Mouse (Mus musculus) kidney, postnatal 0 days (tissue): ENCODE data around the gene Sim2. TPM values are rescaled to one million over a fixed set of nuclear protein-coding genes. Genes with fewer than 3 reads are reported as not detected.
A peak's percentile ranks its signal among the peaks of the same experiment; 100 is the strongest.

Source experiments
- ATAC-seq: fragments of 200-750 bp; cut with Nextera tagmentation; replicated peaks from 2 replicates; pipeline ENCODE4 v1.8.0; 2017; ENCODE audit warnings: low read depth, moderate number of reproducible peaks, moderate TSS enrichment, moderate library complexity; ENCODE audit not compliant: low FRiP score
- DNase-seq: peaks from one replicate; pipeline ENCODE4 v3.0.0-alpha.2; 2016; ENCODE audit warnings: low spot score
- H3K27ac ChIP-seq: fragments of 300-500 bp; sonication (generic); 2 replicates; pipeline ENCODE4 v1.5.1; 2014; ENCODE audit warnings: mild to moderate bottlenecking
- H3K27me3 ChIP-seq: fragments of 300-500 bp; sonication (generic); 2 replicates; pipeline ENCODE4 v1.6.1; 2014; ENCODE audit warnings: low read length, mixed read lengths; ENCODE audit not compliant: insufficient read depth
- H3K36me3 ChIP-seq: fragments of 300-500 bp; sonication (generic); 2 replicates; pipeline ENCODE4 v1.6.1; 2014; ENCODE audit warnings: low read length, mixed read lengths; ENCODE audit not compliant: insufficient read depth
- H3K4me1 ChIP-seq: fragments of 300-500 bp; sonication (generic); replicated peaks from 2 replicates; pipeline ENCODE4 v1.6.1; 2014; ENCODE audit warnings: antibody characterized with exemption, low read length, mixed read lengths; ENCODE audit not compliant: insufficient read depth
- H3K4me2 ChIP-seq: fragments of 300-500 bp; sonication (generic); 2 replicates; pipeline ENCODE4 v1.6.1; 2014; ENCODE audit warnings: mild to moderate bottlenecking, low read length, moderate library complexity, mixed read lengths
- H3K4me3 ChIP-seq: fragments of 300-500 bp; sonication (generic); replicated peaks from 2 replicates; pipeline ENCODE4 v1.5.1; 2014; ENCODE audit warnings: low read depth, low read length
- H3K9ac ChIP-seq: fragments of 300-500 bp; sonication (generic); 2 replicates; pipeline ENCODE4 v1.6.1; 2014; ENCODE audit warnings: low read depth, low read length
- H3K9me3 ChIP-seq: fragments of 300-500 bp; sonication (generic); replicated peaks from 2 replicates; pipeline ENCODE4 v1.6.1; 2016; ENCODE audit warnings: low read length, inconsistent platforms, mixed read lengths
- CTCF ChIP-seq: IDR thresholded peaks from 2 replicates; pipeline ENCODE4 v1.5.1; 2016; ENCODE audit warnings: antibody characterized with exemption, low read depth, mild to moderate bottlenecking, moderate library complexity
- WGBS: fragments of 180-500 bp; shearing (Covaris S2); extraction: QIAGEN DNeasy Blood & Tissue Kit; methylation state at CpG from one replicate; pipeline ENCODE4 v1.1.7; 2014; 5-methylcytosine and 5-hydroxymethylcytosine counted together
- polyA plus RNA-seq: library from polyadenylated mRNA; unstranded; fragments of >200 nt; fragmentation: Nextera tagmentation; extraction: Ambion mirVana; gene quantifications from 2 replicates; pipeline ENCODE4 v1.2.1, GENCODE M21; 2015

The Sim2 gene
- polyA plus RNA-seq, 1 experiment from 2014 or later: 3.0 TPM

DNA sequence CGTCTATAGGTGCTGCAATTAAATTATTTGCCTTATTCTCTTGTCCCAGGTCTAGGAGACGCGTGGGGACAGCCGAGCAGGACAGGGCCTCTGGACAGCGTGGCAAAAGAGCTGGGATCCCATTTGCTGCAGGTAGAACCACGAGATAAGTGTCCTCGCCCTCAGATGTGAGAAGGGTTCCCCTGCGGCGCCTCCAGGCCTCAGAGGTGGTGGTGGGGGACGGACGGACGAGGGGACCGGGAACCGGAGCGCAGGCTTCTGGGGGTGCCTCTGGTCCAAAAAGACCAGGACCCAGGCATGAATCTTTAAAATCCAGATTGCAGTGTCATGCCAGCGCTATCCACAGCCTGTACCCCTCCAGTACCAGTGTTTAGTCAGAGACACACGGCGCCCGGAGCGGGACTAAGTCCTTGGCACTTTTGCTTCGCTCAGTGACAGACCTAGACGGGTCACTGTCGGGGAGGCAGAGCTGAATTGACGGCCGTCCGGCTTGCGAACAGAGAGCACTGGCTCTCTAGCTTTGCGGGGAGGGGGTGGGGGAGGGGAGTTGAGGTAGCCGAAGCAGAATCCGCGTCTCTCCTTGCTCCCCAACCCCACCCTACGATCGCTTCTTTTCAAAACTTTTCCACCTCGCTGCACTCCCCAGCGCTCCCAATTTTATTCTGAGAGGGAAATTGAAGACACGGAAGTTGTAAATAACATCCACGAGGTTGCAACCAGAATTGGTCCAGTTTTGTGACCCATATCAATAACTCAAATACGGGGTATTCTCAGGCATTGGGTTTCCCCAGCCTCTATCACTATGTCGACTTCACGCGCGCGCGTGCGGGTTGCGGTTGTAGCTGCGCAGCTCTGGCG is 9.7 kb downstream of the Sim2 start:
- ATAC-seq: no peak
- Histone ChIP-seq H3K27ac (no peak overlapping the region), H3K4me1 (peaks cover 5% of the 10 kb centered on the region; the same call in 1 of the 2 replicates), H3K36me3 (no peaks in the 10 kb centered on the region), H3K4me2 (no peak overlapping the region; the same call in 1 of the 2 replicates), H3K4me3 (no peak overlapping the region), H3K9ac (no peak overlapping the region), H3K9me3 (no peaks in the 10 kb centered on the region), H3K27me3 (peaks cover 76% of the 10 kb centered on the region)
- no peak for TF ChIP-seq CTCF
- DNase-seq: no peak
- WGBS: 2% methylated on average over 47 of the region's 48 CpGs

DNA sequence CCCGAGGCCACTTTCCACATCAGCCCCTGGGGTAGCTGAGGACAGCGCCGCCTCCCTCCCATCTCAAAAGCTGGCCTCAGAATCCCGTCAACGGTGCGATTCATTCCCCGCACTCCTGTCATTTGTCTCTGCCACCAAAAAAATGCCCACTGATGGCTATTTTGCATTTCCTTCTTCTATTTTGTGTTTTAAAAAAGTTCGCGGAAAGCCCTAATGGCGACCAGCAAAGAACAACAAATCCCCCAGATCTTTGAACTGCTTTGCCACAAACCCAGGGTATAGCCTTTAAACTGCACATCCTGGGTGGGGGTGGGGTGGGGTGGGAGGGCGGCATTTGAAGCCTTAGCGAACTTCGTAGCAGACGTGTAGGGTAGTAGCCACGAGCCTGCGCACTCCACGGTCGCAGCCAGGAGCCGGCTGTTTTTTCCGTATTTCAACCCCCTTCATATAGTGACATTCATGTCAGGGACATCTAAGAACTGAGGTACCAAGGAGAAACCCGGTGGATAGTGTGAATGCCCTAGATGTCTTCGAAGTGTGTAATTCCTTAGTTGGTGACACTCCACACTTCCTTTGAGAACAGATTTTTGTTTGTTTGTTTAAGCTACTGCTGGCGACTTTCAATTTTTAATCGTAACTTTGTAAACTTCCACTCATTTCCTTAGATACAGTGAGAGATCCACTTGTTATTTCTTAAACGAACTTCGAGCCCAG is 10.5 kb downstream of the Sim2 start:
- Histone ChIP-seq H3K4me2 (no peak overlapping the region), H3K27ac (no peak overlapping the region), H3K4me3 (no peak overlapping the region), H3K9me3 (no peaks in the 10 kb centered on the region), H3K4me1 (peaks cover 5% of the 10 kb centered on the region; the same call in 1 of the 2 replicates), H3K36me3 (no peaks in the 10 kb centered on the region), H3K27me3 (peaks cover 69% of the 10 kb centered on the region), H3K9ac (no peak overlapping the region)
- DNase-seq: no peak
- no peak for TF ChIP-seq CTCF
- WGBS: under 1% methylated on average over 26 of the region's 26 CpGs
- ATAC-seq: no peak

DNA sequence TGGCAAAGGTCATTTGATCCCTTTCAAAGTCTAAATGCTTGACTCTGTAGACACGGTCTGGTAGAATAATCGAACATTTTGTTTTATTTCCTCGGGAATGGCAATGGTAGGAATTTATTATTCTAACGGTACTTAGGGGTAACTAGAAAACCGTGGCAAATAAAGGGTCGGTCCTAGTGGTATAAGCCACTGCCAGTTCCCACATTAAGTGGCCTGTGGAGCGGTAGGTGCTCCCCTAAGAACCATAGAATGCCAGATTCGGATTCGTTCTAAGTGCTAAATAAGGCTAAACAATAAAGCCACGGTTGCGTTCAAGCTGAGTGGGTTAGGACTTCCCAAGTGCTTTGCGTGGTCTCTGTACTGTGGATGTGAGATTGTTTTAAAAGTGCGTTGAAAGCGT is 11.7 kb downstream of the Sim2 start:
- no peak overlapping the region for H3K4me2 ChIP-seq
- no peak for DNase-seq

DNA sequence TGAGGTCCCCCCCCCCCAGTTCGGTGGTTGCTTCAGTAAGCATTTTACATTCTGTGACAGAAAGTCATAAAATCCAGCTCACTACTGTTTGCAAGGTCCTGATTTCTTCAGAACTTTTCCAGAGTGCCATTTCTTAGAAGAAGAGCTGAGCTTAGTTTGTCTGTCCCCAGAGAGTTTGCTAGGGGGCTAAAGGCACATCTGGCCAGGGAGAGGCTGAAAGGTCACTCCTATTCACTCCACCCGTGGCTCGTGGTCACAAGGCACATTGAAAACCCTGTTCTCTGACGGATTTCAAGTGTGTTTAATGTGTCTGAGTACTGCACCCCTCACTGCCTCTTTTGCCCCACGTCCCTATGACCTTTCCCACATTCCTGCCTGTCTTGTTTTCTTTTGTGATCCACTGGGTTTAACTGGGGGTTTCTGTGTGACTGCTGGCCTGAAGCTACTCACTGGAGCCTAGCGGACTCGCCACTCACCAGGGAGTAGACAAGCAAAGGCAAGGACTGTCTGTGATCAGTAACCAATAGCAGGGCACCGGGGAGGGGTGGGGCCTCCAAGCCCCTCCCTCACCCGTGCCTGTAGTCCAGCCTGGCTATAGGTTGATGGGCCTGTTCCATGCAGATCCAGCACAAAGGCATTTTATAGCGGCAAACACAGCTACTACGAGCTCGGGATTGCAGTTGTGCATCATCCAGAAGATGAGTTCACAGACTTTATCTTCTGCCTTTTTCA is 13.2 kb downstream of the Sim2 start:
- Histone ChIP-seq H3K27ac (no peak overlapping the region), H3K9me3 (no peaks in the 10 kb centered on the region), H3K27me3 (peaks cover 45% of the 10 kb centered on the region), H3K9ac (no peak overlapping the region), H3K4me1 (peaks cover 5% of the 10 kb centered on the region; the same call in 1 of the 2 replicates), H3K4me3 (no peak overlapping the region), H3K36me3 (no peaks in the 10 kb centered on the region), H3K4me2 (no peak overlapping the region)
- ATAC-seq (peak; percentile 88), DNase-seq (no peak)
- TF ChIP-seq CTCF: no peak
- 11% methylated on average over 12 of the region's 12 CpGs for WGBS

More for the DNA sequence above, 11.7 kb downstream of the Sim2 start:
- no peak for ATAC-seq
- TF ChIP-seq CTCF: no peak
- Histone ChIP-seq H3K9ac (no peak overlapping the region), H3K36me3 (no peaks in the 10 kb centered on the region), H3K4me1 (peaks cover 5% of the 10 kb centered on the region; the same call in 1 of the 2 replicates), H3K9me3 (no peaks in the 10 kb centered on the region), H3K27me3 (peaks cover 57% of the 10 kb centered on the region), H3K27ac (no peak overlapping the region; the same call in 1 of the 2 replicates), H3K4me3 (no peak overlapping the region)
- WGBS: 3% methylated on average over 14 of the region's 14 CpGs

DNA sequence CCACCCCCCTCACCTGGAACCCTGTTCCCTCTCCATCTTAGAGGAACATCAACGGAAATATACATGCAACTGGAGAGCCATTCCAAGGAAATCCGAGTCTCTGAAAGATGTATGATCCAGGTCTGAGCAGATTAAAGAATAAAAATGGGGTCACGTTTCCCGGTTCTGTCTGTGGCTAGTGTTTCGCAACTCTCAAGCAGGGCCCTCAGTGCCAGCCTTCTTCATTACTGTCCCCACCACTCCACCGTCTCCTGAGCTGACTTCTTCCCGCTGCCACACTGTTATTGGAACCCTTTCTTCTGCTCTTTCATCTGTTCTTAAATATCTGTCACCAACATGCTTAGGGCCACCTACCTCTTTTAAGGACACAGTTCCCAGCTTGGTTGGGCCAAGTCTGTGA is 28.4 kb downstream of the Sim2 start:
- Histone ChIP-seq H3K4me3 (no peak overlapping the region), H3K4me1 (no peaks in the 10 kb centered on the region), H3K27me3 (no peaks in the 10 kb centered on the region), H3K9ac (no peak overlapping the region), H3K4me2 (no peak overlapping the region), H3K27ac (no peak overlapping the region), H3K9me3 (no peaks in the 10 kb centered on the region), H3K36me3 (no peaks in the 10 kb centered on the region)
- 65% methylated on average over 7 of the region's 7 CpGs for WGBS
- ATAC-seq (no peak), DNase-seq (no peak)
- no peak for TF ChIP-seq CTCF

GRCm38 (mm10) chr16:94114693-94115092 is 30.0 kb downstream of the Sim2 start:
- H3K36me3 ChIP-seq: no peaks in the 10 kb centered on the region
- DNase-seq (no peak), ATAC-seq (no peak)
- H3K4me3 ChIP-seq: no peak overlapping the region
- no peaks in the 10 kb centered on the region for H3K27me3 ChIP-seq
- WGBS: 64% methylated on average over 9 of the region's 9 CpGs
- no peak for TF ChIP-seq CTCF
- no peak overlapping the region for H3K27ac ChIP-seq
- no peak overlapping the region for H3K4me2 ChIP-seq
- H3K9me3 ChIP-seq: no peaks in the 10 kb centered on the region
- H3K9ac ChIP-seq: no peak overlapping the region
- H3K4me1 ChIP-seq: no peaks in the 10 kb centered on the region
